Mouse (Mus musculus) layer of hippocampus, postnatal 36 days (tissue): ENCODE results near the gene Wdr60. TPM values are rescaled to one million over a fixed set of nuclear protein-coding genes. Genes with fewer than 3 reads are reported as not detected.

Experiments used
- DNase-seq, 2 experiments: peaks; one replicate each; pipeline ENCODE4 v3.0.0; 2022
- microRNA-seq, 2 experiments: library from miRNA; unstranded; fragments of <30 nt; microRNA quantifications; one replicate each; pipeline ENCODE4 v1.2.0; 2021
- total RNA-seq, 2 experiments: library from RNA; stranded (reverse); gene quantifications; 2 replicates each; pipeline ENCODE4 v1.2.3; 2021

Wdr60 gene
- total RNA-seq, 2 experiments from 2014 or later: 17.2 to 17.6 TPM

DNA sequence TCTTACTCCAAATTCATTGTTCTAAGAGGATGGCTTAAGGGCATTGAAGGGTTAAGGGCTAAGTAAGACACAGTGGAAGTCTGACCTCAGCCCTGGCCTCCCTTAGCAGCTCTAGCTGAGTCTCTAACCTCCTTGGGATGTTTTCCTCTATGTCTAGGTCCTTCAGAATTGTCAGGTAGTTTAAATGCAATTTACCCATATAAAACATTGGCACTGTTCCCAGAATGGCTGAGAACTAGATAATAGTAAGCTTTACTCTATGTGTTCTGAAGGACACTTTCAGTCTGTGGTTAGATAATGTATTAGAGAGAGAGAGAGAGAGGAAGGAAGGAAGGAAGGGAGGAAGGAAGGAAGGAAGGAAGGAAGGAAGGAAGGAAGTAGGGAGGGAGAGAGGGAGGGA is 80.4 kb downstream of the Wdr60 start:
- DNase-seq: no peak

DNA sequence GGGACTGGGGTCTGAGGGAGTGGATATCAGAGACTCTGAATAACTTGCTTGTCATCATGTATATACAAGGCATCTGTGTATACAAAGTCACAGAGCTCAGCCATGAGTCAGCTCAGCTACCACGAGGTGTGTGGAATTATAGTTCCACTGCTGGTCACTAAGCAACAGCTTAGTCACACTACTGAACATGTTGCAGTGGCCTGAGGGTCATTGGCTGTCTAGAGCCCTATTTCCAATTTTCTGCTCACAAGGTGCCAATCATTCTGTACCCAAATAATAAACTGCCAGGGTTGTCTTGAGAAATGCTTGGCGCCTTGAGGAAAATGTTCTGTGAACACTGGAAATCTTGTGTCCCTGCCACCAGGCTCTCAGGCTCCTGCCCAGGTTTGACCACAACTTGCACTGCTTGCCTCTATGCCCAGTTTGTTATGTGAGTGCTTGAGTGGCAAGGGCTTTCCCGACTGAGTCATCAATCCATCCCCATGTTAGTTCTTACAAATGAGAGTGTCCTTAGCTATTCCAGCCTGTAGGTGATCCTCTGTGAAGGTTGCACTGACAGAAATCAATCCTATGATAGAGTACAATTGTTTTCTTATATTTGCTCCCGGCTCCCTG is 81.3 kb downstream of the Wdr60 start:
- DNase-seq: no peak

DNA sequence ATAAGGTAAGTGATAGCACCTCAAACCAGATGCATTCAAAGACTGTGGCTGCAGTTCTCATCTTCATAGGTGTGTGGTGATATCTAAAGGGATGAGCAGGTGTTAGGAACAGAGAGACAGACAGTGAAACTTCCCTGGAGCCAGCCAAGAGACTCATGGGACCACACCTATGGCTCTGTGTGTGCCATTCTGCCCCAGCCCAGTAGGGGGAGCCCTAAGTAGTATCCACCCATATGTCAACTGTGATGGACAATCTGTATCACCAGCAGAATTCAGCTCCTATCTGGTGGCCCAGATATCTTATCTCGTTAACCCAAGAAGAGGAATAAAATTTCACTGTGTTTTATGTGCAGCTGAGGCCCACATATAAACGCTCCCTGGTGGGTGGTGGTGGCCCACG is 85.9 kb downstream of the Wdr60 start:
- no peak for DNase-seq

DNA sequence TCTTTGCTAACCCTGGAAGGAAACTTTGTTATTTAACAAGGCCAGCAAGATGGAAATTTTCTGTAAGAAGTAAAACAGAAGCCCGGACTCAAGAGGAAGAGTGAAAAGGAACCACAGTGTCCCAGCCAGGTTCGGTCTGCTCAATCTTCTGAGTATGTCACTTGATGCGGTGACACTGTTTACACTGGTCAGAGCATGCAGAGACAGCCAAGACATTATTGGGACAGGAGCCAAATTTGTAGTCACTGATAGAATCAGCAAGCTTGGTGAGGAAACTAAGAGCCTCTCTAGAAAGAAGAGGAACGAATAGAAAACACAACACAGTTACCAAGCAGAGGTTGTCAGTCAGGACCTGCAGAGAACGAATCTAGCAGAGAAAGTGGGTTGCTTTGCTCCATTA is 93.2 kb downstream of the Wdr60 start:
- DNase-seq: no peak

DNA sequence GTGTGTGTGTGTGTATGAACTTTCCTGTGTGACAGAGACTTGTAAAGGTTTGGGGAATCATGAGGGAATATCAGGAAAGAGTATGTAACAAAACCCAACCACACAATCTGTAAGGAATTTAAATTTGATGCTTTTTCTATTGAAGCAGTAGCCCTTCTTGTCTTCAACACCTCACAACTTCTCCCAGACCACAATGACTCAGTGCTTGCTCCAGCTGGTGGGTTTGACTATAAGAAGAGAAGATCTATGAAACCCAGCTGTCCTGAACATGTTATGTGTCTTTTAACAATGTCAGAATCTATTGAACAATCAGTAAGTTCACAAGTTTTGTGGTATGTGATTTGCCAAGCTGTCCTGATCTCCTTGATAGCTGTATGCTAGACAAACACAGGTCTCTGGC is 97.5 kb downstream of the Wdr60 start:
- DNase-seq: no peak

DNA sequence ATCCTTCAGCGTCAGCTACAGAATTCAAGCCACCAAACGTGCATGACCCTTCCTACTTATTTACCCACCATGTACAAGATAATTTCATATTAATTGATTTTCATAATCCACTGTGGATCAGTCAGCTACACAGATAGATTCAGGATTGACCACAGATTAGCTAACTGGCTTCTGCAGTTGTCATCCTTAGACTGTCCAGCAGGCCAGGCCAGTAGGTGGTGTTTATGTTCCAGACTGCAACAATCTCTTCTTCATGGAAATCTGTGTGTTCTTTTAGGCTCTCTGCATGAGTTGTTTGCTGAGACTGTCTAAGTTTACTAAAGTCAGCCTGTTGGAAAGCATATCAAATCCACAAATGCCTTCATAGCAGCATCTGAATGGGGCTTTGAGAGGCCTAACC is 103.1 kb downstream of the Wdr60 start:
- no peak for DNase-seq

DNA sequence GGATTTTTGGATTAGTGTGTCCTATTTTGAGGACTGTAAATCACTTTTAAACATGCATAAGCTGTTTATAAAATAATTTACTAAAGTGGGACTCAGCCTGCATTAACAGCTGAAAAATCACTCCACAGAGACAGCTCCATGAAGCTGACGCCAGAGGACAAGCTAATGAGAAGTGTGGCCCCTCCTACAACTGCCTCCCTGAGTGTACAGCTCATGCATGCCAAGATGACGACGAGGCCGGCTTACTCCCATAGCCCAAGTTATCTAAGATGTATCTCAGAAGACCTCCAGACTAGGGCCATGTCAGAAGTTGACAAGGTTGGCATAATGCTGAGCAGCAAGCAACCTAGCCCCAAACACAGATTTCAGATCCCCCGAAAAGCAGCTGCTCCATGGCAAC is 103.6 kb downstream of the Wdr60 start:
- DNase-seq: no peak

DNA sequence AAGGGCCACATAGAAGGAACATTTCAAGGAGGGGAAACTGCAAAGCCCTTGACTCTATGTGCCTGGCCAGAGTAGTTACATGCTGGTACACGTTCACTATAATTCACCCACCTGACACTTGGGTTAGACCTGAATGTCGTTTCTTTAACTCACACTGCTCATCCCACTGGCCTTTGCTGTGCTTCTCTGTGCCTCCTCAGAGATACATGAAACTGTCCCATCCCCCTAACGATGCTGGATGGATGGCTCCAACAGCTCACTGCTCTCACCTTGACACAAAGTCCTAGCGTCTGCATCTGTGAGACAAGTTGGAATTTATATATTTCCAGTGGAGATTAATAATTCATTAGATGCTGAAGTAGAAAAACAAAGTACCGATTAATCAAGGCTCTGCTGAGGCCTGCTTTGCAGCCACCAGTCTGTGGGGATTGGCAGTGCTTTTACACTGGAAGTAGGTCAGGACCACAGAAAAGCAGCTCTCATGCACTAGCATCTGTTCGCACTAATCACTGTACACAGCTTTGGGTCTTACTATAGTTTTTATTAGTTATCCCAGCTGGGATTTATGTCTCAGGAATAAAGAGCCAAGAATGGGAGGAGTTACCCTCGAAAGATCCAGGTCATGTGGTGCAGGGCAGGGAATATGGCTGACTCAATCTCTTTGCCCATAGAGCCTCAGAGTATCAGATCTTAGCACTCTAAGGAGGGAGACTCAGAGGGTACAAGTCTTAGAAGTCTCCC is 105.9 kb downstream of the Wdr60 start:
- no peak for DNase-seq

Small RNAs within 50 kb of the gene (microRNA-seq; reads per million reads assigned to microRNA genes)
- 0 reads per million in 2 experiments for gene Gm23190

Other genes with a start within 250 kb of the Wdr60 start
- gene Zfp386, start 215.3 kb downstream of the Wdr60 start, total RNA-seq: 10 to 100 TPM; 32.9 to 33.3 TPM
- 1 to 10 TPM in 1 of 2 experiments, under 1 TPM in 1; 0.50 to 1.6 TPM for gene Vipr2, start 185.3 kb downstream of the Wdr60 start, total RNA-seq
- not detected for gene Gm11027, start 12.4 kb upstream of the Wdr60 start, total RNA-seq
- gene Esyt2, start 18.2 kb upstream of the Wdr60 start, total RNA-seq: 10 to 100 TPM; 71.7 to 72.9 TPM
- 1 to 10 TPM; 4.8 to 5.6 TPM for gene Ncapg2, start 142.4 kb upstream of the Wdr60 start, total RNA-seq
- 100 to 1,000 TPM; 281 to 298 TPM for gene Ptprn2, start 222.7 kb upstream of the Wdr60 start, total RNA-seq